ENCODE assay signal across 19 mouse cellular contexts in genomic region chr8:71554644-71555043, GRCm38 (mm10). TPM values are rescaled to one million over a fixed set of nuclear protein-coding genes. Genes with fewer than 3 reads are reported as not detected.
"Had no signal": no experiment of that assay in that cellular context is flagged by ENCODE, and none has a peak within 500 bp of the region (broad histone marks: within the 10 kb centered on the region; RNA-seq: fewer than 3 reads in every experiment).

No protein-coding gene starts in this region.

- H3K36me3 ChIP-seq: limb, embryonic 12.5 days; midbrain, embryonic 12.5 days; neural tube, embryonic 13.5 days had no signal

- DNase-seq: kidney, adult 8-10 months; kidney, postnatal 4 days; lung, adult 18-20 months; lung, postnatal 4 days; retina, postnatal 1 day; right cerebral cortex, postnatal 4 days; spleen, adult 18-20 months had no signal

- H3K4me3 ChIP-seq: layer of hippocampus, adult 2 months; limb, embryonic 12.5 days; midbrain, embryonic 12.5 days; neural tube, embryonic 13.5 days had no signal

- H3K4me2 ChIP-seq: limb, embryonic 12.5 days; midbrain, embryonic 12.5 days; neural tube, embryonic 13.5 days had no signal

- H3K27ac ChIP-seq: layer of hippocampus, adult 2 months; limb, embryonic 12.5 days; midbrain, embryonic 12.5 days; neural tube, embryonic 13.5 days had no signal

- ATAC-seq: inflammation-experienced regulatory T-cells, adult 6 months; intestine, postnatal 0 days; midbrain, embryonic 16.5 days had no signal

- H3K9me3 ChIP-seq: midbrain, embryonic 12.5 days; neural tube, embryonic 13.5 days had no signal

- H3K9ac ChIP-seq: limb, embryonic 12.5 days; midbrain, embryonic 12.5 days; neural tube, embryonic 13.5 days had no signal

RNA-seq across cellular contexts. Expression of gene Tmem221, which starts 4.0 kb away (rescaled TPM):
- total RNA-seq: layer of hippocampus, postnatal 10 days; left cerebral cortex, postnatal 36 days; megakaryocyte-erythroid progenitor cell, adult 5-6 weeks had no signal
- polyA plus RNA-seq: midbrain, embryonic 16.5 days; neural tube, embryonic 13.5 days had no signal

RNA-seq across cellular contexts. Expression of gene Nxnl1, which starts 11.8 kb away (rescaled TPM):
- total RNA-seq: layer of hippocampus, adult 2 months; layer of hippocampus, postnatal 10 days; liver, adult 2 months; megakaryocyte-erythroid progenitor cell, adult 5-6 weeks had no signal
- polyA plus RNA-seq: intestine, postnatal 0 days; limb, embryonic 12.5 days; liver, adult 2 months; midbrain, embryonic 12.5 days; midbrain, embryonic 16.5 days; neural tube, embryonic 13.5 days; stomach, embryonic 14.5 days had no signal
